Mouse (Mus musculus) cerebellum, adult 2 months (tissue): Measurements from ENCODE around the gene Pard3b.

ENCODE experiments used
- CTCF ChIP-seq: fragments of 200-500 bp; IDR thresholded peaks from 2 replicates; pipeline ENCODE4 v1.5.1; 2011; ENCODE audit warnings: low read depth, mild to moderate bottlenecking, control low read depth, low read length, moderate library complexity, borderline replicate concordance; ENCODE audit not compliant: insufficient read depth
- POLR2A ChIP-seq: fragments of 200-500 bp; IDR thresholded peaks from 2 replicates; pipeline ENCODE4 v1.6.1; 2011; ENCODE audit warnings: low read length, control low read depth, borderline replicate concordance; ENCODE audit not compliant: insufficient read depth

DNA sequence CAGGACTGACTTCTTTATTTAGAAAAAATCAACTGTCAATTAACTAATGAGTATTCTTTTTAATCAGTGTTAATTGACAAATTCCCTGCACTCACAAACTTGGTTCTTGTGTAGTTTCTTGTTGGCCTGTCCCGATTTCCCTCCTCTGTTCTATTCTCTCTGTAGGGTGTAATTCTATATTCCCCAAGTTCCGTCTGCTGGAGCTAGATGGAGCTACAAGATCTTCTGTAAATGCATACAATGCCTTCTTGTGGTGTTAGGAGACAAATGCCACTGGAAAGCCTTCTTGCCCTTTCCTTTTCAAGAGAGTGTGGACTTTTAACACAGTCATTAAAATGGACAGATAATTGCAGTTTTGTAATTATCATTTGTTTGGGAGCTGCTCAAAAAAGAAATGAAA is 286.3 kb downstream of the Pard3b start:
- TF ChIP-seq CTCF (no peak), POLR2A (no peak)
